Mouse (Mus musculus): ENCODE measurements around the gene Col27a1.

Col27a1 gene

DNA sequence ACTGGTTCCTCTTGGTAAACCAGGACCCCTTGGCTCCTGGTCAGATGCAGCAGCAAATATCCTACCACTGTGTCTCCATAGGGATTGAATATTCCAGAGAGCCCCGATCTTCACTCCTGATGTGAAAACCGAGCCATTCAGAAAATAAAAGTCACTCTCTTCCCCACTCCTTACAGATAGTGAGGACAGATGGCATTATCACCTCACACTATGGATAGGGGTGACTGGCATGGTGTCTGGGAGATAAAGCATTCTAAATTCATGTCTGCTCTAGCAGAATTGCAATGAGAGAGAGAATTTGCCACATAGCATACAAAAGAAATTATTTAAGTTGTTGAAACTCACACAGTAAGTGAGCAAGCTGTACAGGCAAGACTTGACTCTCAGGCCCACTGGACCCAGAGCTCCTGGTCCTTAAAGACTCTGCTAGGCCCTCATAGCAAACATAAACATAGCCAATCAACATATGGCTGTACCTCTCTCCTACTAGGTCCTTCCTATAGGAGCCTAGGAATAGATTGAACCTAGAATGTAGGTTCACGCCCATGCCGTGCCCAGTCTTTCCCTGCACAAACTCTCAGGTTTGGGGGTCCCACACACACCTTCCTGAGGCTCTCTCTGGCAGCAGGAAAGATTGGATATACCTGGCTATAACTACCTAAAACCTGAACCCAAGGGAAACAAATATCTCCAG is 169.0 kb downstream of the Col27a1 start:
- DNase-seq, result no peak

DNA sequence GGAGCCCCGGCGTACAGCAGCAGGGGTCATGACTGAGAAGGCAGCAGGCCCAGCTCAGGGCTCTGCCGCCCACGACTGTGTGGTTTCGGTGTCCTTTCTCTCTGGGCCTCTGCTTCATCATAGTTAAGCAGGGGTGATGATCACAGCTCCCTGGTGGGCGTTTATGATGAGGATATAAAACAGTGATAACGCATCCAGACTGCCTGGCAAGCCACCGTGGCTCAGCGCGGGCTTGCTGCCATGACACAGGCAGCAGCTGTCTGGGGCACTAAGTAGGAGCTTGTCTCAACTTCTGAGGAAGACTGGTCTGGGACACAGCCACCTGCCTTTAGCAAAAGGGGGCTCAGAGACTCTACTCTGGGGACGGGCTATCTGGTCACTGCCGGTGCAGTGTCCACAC is 169.7 kb downstream of the Col27a1 start:
- no peak for DNase-seq

DNA sequence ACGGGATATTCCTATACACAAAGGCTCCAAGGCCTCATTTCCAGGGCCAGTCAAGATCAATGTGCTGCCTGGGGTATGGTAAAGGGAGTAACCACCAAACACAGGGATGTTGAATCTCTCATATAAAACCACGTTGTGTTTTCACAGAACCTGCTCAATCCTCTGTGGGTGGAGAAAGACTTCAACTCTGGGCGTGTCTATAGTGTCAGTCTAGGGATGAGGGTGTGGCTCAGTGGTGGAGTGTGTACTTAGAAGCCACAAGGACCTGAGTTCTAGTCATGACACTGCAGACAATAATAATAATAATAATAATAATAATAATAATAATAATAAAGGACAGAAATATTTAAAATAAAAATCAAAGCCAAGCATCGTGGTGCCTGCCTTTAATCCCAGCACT is 170.5 kb downstream of the Col27a1 start:
- DNase-seq, result no peak

All from right cerebral cortex, adult 18-20 months (tissue).